Mouse (Mus musculus) gastrocnemius, adult 8-10 months (tissue): ENCODE data around the gene Uba5. TPM values are rescaled to one million over a fixed set of nuclear protein-coding genes. Genes with fewer than 3 reads are reported as not detected.

ENCODE experiments used
- DNase-seq, 2 experiments: peaks; one replicate each; pipeline ENCODE4 v3.0.0; 2022; ENCODE audit warnings: low spot score in 2 of 2
- total RNA-seq, 4 experiments: library from RNA; stranded (reverse); gene quantifications; 2 replicates each; pipeline ENCODE4 v1.2.4; 2022

Gene Uba5
- total RNA-seq, 4 experiments from 2014 or later = 11.0 to 14.9 (median 12.4) TPM

DNA sequence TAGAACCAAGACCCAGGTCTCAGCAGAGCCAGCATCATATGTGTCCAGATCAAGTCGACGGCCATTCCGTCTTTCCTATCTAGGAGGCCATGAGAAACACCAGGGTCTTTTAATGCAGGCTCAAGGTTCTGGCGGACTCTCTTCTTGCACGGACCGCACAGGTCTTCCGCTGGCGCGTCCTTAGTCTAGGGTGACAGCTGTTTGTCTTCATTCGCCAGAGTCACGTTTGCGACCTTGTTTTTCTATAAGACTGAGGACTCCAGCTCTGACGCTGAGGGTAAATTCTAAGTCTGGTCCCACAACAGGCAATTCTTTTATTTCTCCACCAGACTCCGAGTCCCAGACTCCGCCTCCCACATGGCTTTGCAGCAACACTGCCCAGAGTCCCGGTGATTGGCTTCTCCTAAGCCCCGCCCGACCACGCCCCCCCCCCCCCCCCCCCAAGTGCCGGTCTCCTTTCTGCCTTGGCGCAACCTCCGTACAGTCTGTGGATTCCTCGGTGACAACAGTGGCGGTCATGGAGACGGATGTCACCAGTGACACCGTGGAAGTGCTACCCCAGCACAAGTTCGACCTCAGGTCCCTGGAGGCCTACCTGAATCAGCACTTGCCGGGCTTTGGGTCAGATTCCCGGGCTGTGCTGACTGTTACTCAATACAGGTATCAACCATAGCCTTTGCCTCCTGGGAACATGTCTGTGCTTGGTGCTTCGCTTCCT is 469 bp upstream of the Uba5 start, which contains the start of gene Acad11:
Gene Acad11, plus strand, starts transcription at position 134 of the 718 bp plus-strand sequence.
- DNase-seq = peak; percentile 78

DNA sequence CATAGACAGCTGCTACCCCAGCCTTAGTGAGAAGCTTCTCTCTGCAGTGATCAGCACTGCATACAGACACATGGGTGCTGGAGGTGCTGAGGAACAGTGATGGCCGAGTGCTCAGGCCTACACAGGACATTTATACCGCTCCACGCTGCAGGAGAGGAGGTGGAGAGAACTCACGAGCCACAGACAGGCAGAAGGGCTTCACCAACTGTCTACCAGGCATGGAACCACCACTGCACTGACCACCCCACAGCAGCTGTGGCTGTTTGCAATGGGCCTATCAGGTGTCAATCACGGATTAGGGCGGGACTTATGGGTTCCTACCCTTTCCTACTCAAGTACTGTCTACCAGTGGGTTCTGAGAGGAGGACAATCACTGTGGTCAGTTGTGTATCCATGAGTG is 11.9 kb downstream of the Uba5 start:
- DNase-seq = no peak

DNA sequence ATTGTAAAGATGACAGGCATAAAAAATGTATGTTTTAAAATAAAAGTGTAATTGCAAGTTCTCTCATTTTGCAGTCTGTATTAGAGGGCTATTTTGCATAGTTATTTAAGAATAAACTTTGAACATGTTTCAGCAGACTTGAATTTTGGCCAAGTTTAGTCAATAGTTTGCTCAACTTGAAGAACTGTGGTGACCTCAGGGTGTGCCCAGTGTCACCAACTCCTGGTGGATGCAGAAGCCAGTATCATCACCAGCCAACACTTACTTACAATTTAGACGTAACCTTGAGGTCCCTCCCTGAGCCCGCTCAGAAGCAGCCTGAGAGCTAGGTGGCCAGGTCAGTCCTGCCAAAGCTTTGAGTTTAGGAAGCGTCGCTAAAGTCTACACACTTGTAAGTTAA is 19.3 kb downstream of the Uba5 start:
- no peak for DNase-seq

DNA sequence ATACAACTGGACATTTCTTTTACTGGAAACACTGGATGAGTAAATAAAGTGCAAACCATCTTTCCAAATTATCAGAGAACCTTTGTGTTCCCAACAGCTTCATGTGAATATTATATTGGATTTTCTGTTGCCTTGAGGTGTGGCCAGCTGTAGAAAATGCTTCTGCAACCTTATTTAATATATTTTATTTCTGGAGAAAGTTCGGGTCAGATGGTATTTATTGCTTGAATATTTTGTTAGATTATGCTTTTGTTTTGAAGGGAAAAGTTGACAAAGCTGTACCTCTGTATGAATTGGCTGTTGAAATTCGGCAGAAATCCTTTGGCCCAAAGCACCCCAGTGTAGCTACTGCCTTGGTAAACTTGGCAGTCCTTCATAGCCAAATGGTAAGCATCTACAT is 22.6 kb downstream of the Uba5 start, which contains the start of gene Gm28305:
Gene Gm28305, plus strand, starts transcription at position 301 of the 400 bp plus-strand sequence.
- no peak for DNase-seq

DNA sequence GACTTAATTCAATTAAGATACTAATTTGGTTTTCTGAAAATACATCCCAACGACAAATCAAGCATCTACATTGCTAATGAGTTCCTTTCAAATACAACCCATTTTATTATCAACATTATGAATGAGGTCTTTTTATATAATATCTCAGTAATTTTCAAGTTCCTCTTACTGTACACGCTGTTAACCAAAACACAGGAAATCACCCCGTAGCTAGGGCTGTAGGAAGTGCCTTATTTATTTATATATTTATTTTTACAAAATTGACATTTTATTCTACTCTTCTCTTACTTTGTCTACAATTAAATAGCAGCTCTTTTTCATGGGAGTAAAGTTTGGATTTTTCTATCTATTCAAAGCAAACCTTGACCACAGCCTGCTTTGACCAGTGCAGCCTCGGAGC is 23.2 kb downstream of the Uba5 start:
- no peak for DNase-seq

DNA sequence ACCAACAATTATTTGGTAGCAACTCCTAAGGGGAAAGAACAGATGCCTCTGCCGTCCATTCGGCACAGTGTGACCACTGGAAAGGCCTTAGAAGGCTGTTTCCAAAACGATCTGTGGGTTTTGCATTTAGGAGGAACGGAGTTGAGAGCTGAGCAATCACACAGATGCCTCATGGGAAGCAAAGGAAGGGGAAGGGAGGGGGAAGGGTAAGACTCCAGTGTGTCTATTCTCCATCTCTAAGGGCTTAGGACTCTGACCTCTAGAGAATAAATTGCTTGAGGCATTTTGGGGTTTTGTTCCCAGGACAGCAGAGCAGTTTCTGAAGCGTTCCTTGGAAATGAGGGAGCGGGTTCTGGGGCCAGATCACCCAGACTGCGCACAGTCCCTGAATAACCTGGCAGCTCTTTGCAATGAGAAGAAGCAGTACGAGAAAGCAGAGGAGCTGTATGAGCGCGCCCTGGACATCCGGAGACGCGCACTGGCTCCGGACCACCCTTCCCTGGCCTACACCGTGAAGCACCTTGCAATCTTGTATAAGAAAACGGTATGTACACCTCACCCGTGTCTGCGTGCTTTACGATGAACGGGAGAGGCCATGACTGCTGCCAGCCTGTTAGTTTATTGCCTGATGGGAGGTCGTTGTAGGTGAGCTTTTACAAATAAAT is 23.8 kb downstream of the Uba5 start:
- DNase-seq = no peak

DNA sequence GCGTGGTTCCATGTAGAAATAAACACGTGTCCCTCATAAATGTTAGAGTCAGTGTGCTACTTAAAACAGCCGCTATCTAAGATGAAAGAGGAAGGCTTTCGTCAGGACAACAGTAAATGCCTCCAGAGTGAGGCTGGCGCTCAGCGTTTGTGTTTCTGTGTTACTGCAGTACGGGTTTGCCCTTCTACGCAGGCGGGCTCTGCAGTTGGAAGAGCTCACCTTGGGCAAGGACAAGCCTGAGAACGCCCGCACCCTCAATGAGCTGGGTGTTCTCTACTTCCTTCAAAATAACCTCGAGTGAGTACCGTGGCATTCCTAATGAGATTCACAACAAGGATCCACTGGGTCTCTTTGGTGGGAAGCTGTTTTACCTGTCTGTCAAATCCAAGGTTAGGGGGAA is 24.7 kb downstream of the Uba5 start:
- DNase-seq = no peak

DNA sequence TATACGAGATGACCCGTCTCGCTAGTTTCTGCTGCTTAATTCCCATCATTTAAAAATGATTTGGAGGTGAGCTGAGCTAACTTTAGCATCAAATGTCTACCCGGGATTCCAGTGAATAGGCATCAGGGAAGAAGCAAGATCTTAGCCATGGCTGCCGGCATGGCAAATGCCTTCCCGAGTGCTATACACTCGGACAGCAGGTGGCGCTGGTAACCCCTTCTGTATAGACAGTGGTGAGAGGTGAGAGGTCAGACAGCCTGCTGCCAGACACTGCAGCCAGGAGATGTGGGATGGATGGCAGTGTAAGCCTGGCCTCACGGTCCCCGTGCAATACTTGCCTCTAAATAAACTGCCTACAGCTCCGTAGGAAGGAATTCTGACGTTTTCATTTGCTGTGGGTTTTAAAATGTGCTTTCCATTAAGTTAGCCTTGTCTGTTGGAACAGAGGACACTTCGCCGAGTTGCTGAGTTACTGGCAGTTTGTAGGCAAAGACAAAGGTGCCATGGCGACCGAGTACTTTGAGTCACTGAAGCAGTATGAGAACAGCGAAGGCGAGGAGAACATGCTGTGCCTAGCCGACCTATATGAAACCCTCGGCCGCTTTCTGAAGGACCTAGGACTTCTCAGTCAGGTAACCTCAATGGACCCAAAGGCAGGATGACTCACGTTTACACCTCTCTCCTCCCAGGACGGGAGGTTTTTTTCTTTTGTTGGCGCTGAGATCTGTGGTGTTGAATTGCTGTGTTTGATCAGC is 27.5 kb downstream of the Uba5 start:
- peak; percentile 38 to 47 for DNase-seq

DNA sequence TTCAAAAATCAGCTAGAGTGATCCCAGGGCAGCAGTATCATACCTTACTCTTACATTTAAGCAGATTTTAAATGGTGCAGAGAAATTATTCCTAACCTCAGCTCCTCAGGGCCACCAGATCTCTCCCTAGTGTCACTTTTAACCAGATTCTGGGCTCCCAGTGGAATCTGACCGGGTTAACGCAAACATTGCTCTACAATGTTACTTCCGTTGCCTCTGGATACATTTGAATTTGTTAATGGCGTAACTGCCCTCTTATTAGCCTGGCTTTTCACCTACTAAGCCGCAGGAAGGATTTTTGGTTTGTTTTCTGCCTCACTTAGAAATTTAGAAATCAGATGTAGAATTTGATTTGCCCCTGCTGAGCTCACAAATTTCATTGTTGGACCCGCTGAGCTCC is 28.2 kb downstream of the Uba5 start:
- DNase-seq = no peak

DNA sequence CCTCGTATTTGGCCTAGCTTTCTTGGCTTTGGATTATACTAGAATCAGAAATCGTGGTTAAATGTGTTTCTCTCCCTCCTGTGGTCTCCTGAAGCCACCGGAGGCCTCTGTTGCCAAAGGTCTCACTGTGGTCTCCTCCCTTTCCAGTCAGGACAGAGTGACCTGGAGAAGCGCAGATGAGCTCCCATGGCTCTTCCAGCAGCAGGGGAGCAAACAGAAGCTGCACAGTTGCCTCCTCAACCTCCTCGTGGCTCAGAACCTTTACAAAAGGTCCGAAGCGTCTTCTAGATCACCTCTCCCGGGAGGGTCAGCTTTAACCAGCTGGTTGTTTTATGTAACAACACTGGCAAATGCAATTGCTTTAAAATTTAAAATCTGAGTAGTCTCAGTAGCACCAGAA is 28.7 kb downstream of the Uba5 start:
- no peak for DNase-seq

DNA sequence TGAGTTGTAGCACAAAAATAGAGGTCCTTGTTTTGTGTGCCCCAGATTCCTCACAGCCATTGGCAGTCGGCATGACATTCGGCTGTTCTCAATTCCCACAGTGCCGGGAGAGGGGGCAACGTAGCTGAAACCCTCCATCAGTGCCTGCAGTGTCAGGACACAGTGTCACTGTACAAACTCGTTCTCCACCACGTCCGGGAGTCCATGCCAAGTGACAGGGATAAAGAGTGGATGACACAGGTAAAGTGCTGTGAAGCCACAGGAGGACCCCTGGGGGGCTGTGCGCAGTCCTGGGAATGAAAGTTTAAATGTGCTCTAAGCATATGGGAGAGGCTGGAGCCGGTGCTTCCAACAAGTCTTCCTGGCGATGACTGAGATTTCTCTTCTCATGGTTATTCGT is 33.1 kb downstream of the Uba5 start:
- DNase-seq = no peak

DNA sequence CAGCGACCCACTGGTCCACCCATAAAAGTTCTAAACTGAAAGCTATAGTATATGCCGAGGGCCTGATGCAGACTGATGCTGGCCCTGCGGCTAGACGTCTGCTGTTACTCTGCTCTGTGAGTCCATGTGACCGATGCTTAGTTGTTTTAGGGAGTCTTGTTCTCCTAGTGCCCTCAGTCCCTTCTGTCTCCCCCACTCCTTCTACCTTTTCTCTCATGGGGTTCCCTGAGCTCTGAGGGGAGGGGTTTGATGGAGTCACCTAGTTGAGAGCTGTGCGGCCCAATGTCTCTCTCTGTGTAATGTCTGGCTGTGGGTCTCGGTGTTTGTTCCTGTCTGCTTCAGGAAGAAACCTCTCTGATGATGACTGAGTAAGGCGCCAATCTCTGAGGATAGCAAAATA is 35.7 kb downstream of the Uba5 start:
- no peak for DNase-seq

DNA sequence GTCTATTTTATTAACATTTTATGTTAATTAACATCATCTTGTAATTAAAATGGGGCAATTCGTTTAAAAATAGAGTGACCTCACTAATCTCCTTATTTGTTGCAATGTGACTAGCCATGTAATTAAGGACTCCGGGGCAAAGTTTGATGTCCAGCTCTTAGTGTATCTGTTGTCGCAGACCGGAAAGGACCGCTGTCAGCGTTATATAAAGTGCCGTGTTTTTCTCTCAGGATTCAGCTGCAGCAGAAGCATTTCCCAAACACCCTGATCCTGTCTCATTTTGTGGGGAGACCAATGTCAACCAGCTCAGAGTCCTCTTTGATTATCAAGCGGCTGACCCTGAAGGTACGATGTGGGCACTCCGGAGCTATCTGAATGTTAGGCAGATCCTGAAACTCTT is 41.9 kb downstream of the Uba5 start:
- DNase-seq = no peak

DNA sequence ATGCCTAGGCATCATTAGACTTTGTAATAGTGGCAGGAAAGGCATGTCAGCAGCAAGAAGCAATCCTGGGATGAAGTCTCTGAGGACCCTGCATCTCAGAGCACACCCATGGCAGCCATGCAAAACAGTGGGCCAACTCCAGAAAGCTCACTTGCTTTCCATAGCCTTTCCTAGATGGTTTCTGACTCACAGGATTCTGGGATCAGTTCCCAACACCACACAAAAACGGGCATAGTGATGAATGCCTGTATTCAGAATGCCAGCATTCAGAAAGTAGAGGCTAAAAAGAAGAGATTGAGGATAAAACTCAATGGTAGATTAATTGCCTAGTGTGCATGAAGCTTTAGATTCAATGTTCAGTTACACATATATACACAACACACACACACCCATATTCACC is 48.4 kb downstream of the Uba5 start:
- DNase-seq = no peak

DNA sequence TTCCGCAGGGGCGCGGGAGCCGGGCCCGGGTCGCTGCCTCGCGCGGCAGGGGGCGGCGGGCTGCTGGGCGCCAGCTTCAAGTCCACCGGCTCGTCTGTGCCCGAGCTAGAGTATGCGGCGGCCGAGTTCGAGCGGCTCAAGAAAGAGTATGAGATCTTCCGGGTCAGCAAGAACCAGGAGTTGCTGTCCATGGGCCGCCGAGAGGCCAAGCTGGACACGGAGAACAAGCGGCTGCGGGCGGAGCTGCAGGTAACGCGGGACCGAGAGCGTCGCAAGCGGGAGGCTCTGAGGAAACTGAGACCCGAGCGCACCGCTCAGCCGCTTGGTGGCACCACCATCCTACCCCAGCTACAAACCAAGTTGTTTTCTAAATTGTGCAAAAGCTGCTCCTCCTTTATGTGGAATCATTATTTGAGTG is 60.0 kb downstream of the Uba5 start:
- DNase-seq = no peak

DNA sequence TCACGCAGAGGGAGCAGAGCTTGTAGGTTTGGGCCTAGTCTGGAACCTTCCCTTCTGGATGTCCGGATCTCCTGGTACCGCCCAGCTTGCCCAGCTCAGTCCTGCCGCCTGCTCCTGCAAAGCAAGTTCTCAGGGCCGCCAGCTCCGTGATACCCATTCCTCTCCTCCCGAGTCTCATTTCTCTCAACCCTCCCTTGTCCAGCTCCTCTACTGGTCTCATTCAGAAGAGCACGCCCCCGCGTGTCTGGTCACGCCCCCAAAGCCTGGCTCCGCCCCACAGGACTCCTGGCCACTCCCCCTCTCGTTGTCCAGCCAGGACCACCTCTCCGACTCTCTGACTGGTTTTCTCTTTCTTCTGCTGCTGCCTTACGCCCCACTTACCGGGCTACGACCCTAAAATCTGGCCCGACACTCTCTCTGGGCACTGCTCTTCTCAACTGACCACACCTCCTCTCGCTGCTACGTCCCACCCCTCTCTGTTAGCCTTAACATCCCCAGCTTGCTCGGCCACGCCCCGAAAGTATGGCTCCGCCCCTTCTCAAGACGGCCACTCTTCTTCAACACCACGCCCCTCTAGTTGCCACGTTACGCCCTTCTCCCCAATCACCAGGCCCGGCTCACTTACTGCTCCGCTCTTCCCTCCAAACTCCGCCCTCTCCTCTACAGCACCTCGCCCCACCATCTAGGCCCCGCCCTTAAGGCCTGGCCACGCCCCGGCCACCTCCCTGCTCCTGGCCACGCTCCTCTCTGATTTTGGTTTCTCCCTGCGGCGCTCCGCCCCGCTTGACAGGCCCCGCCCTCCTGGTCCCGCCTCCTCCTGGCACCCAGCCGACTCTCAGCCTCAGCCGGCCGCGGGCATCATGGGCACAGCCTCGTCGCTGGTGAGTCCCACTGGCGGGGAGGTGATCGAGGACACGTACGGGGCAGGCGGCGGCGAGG is 60.7 kb downstream of the Uba5 start, which contains the start of gene Nphp3:
Gene Nphp3, plus strand, starts transcription at position 624 of the 939 bp plus-strand sequence.
- DNase-seq = peak; percentile 99 to 100

DNA sequence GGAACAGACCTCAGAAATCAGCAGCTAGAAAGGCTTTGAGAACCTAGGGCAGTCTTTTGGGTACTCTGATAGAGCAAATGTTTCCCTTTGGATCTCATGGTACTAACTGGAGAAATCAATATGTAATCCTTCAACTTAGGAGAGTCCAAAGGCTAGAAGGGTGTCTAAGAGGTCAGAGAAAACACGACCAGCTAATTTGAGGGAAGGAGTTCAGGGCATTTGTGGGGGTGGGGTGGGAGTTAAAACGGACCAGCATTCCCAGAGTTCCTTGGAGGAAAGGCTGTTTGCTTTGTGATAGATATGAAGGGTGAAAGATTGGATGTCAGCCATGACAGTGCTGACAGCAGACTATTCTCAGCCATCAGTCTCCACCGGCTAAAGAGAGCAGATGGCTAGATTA is 62.3 kb downstream of the Uba5 start:
- no peak for DNase-seq
